Mouse (Mus musculus): Measurements from ENCODE around the gene Slc44a5.

GRCm38 (mm10) chr3:153941613-153942012, 31.6 kb upstream of the Slc44a5 start:
- TF ChIP-seq EP300 (IDR thresholded peaks at IDR 0.05; ENCODE audit: insufficient read depth, low read depth, low read length) (no peak), CTCF (IDR thresholded peaks at IDR 0.05) (no peak), POLR2A (IDR thresholded peaks at IDR 0.05; ENCODE audit: insufficient read depth, low read depth, low read length) (no peak)
